Mouse (Mus musculus) embryonic facial prominence, embryonic 12.5 days (tissue): Measurements from ENCODE around the gene Cbx8. TPM values are rescaled to one million over a fixed set of nuclear protein-coding genes. Genes with fewer than 3 reads are reported as not detected.

Experiments
- ATAC-seq: fragments of 200-750 bp; cut with Nextera tagmentation; 2 replicates; pipeline ENCODE4 v1.8.0; 2017; ENCODE audit not compliant: insufficient number of reproducible peaks, insufficient read depth, low FRiP score, low TSS enrichment
- H3K27ac ChIP-seq: fragments of 300-500 bp; sonication (generic); 2 replicates; pipeline ENCODE4 v1.5.1; 2016; ENCODE audit warnings: mild to moderate bottlenecking
- H3K27me3 ChIP-seq: fragments of 300-500 bp; sonication (generic); 2 replicates; pipeline ENCODE4 v1.6.1; 2016; ENCODE audit warnings: mild to moderate bottlenecking, moderate library complexity
- H3K36me3 ChIP-seq: fragments of 300-500 bp; sonication (generic); 2 replicates; pipeline ENCODE4 v1.6.1; 2016; ENCODE audit warnings: mild to moderate bottlenecking
- H3K4me1 ChIP-seq: fragments of 300-500 bp; sonication (generic); 2 replicates; pipeline ENCODE4 v1.6.1; 2016
- H3K4me2 ChIP-seq: fragments of 300-500 bp; sonication (generic); replicated peaks from 2 replicates; pipeline ENCODE4 v1.6.1; 2016; ENCODE audit warnings: mild to moderate bottlenecking, moderate library complexity
- H3K4me3 ChIP-seq: fragments of 300-500 bp; sonication (generic); 2 replicates; pipeline ENCODE4 v1.5.1; 2016; ENCODE audit warnings: mild to moderate bottlenecking
- H3K9ac ChIP-seq: fragments of 300-500 bp; sonication (generic); 2 replicates; pipeline ENCODE4 v1.6.1; 2016; ENCODE audit warnings: mild to moderate bottlenecking, moderate library complexity
- H3K9me3 ChIP-seq: fragments of 300-500 bp; sonication (generic); 2 replicates; pipeline ENCODE4 v1.6.1; 2016; ENCODE audit warnings: mild to moderate bottlenecking, moderate library complexity
- WGBS: fragments of 180-500 bp; shearing (Covaris S2); methylation state at CpG from one replicate; pipeline ENCODE4 v1.1.7; 2016; 5-methylcytosine and 5-hydroxymethylcytosine counted together
- polyA plus RNA-seq: library from polyadenylated mRNA; unstranded; fragments of >200 nt; fragmentation: Nextera tagmentation; extraction: Ambion mirVana; gene quantifications from 2 replicates; pipeline ENCODE4 v1.2.1, GENCODE M21; 2016

Gene Cbx8
- polyA plus RNA-seq, 1 experiment from 2014 or later, result 9.4 TPM

GRCm38 (mm10) chr11:118995448-118995847, 45.3 kb downstream of the Cbx8 start:
- Histone ChIP-seq H3K4me3 (no peak overlapping the region), H3K27me3 (peaks cover 20% of the 10 kb centered on the region), H3K27ac (no peak overlapping the region), H3K36me3 (no peaks in the 10 kb centered on the region), H3K9ac (no peak overlapping the region), H3K4me1 (peaks cover 19% of the 10 kb centered on the region), H3K9me3 (no peaks in the 10 kb centered on the region), H3K4me2 (no peak overlapping the region)
- ATAC-seq, result no peak
- 30% methylated on average over 4 of the region's 4 CpGs for WGBS

DNA sequence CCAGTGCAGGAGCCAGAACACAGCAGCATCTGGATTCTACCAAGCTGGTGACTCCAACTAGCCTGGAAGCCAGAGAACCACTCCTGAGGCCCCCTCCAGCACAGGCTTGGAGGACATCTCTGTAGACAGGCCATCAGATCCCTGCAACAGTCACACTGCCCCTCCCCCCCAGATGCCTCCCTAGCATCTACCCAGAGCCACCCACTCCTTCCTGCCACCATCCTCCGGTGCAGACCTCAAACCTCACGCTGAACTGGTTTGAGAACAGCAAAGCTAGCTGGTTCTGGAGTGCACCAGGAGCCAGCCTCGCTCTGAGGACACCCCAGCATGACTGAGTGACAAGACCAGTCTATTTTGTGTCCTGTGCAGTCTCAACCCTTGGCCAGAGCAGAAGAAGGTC, 48.0 kb downstream of the Cbx8 start:
- Histone ChIP-seq H3K27ac (no peak overlapping the region), H3K4me2 (no peak overlapping the region), H3K36me3 (no peaks in the 10 kb centered on the region), H3K9ac (no peak overlapping the region), H3K27me3 (peaks cover 7% of the 10 kb centered on the region; the same call in 1 of the 2 replicates), H3K9me3 (no peaks in the 10 kb centered on the region), H3K4me3 (no peak overlapping the region), H3K4me1 (0 out of 2 replicates have a peak, but pooled peaks cover 3% of the 10 kb centered on the region)
- 64% methylated on average over 3 of the region's 3 CpGs for WGBS
- no peak for ATAC-seq

DNA sequence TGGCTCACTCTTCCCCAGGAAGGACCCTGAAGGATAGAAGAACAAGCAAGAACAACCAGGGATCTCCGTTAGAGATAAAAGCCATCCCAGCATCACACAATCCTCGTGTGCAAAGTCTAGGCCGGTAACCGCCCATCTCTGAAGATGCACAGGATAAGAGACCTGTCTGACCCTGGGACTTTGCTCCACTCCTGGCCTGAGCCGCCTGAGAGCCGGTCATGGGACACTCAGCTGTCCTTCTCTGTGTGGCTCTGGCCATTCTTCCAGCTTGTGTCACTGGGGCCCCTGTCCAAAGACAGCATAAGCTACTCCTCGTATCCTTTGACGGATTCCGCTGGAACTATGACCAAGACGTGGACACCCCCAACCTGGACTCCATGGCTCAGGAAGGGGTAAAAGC, 52.8 kb downstream of the Cbx8 start, which contains the start of gene Enpp7:
Enpp7 (plus strand) TSS at position 190 of the 400 bp plus-strand sequence.
- no peaks in the 10 kb centered on the region for H3K36me3 ChIP-seq
- H3K9ac ChIP-seq, result no peak within 1 kb of the TSS
- no peaks in the 10 kb centered on the region for H3K4me1 ChIP-seq
- WGBS, result 88% methylated on average over 10 of the region's 10 CpGs
- no peak for ATAC-seq
- no peak within 1 kb of the TSS for H3K4me2 ChIP-seq
- 0 out of 2 replicates have a peak, but pooled peaks cover 2% of the 10 kb centered on the region for H3K27me3 ChIP-seq
- no peak within 1 kb of the TSS for H3K27ac ChIP-seq
- no peaks in the 10 kb centered on the region for H3K9me3 ChIP-seq
- H3K4me3 ChIP-seq, result no peak within 1 kb of the TSS

Other genes starting within 250 kb of the Cbx8 start
- 3.9 and 4.8 TPM in 2 replicates for gene Rbfox3, start 129.4 kb downstream of the Cbx8 start, polyA plus RNA-seq
- gene Enpp7, start 52.8 kb downstream of the Cbx8 start, polyA plus RNA-seq, result not detected in 2 replicates
- gene Cbx2, start 18.0 kb downstream of the Cbx8 start, polyA plus RNA-seq, result 103 and 105 TPM in 2 replicates
- gene Cbx4, start 45.3 kb upstream of the Cbx8 start, polyA plus RNA-seq, result 11.7 and 12.3 TPM in 2 replicates
- 20.3 and 20.9 TPM in 2 replicates for gene Tbc1d16, start 187.5 kb upstream of the Cbx8 start, polyA plus RNA-seq
- gene Ccdc40, start 187.6 kb upstream of the Cbx8 start, polyA plus RNA-seq, result 10.5 and 11.6 TPM in 2 replicates
- 54.1 and 57.6 TPM in 2 replicates for gene Gaa, start 226.9 kb upstream of the Cbx8 start, polyA plus RNA-seq